Mouse (Mus musculus) intestine, embryonic 16.5 days (tissue): ENCODE results near the gene Spi1. TPM values are rescaled to one million over a fixed set of nuclear protein-coding genes. Genes with fewer than 3 reads are reported as not detected.

Experiments used
- ATAC-seq: fragments of 200-750 bp; cut with Nextera tagmentation; 2 replicates; pipeline ENCODE4 v1.8.0; 2017; ENCODE audit warnings: moderate TSS enrichment, moderate library complexity
- H3K27ac ChIP-seq: fragments of 300-500 bp; sonication (generic); 2 replicates; pipeline ENCODE4 v1.5.1; 2014; ENCODE audit warnings: mild to moderate bottlenecking, low read length
- H3K27me3 ChIP-seq: fragments of 300-500 bp; sonication (generic); replicated peaks from 2 replicates; pipeline ENCODE4 v1.6.1; 2014; ENCODE audit warnings: low read length, control low read depth, mixed read lengths; ENCODE audit not compliant: control insufficient read depth, insufficient read depth
- H3K36me3 ChIP-seq: fragments of 300-500 bp; sonication (generic); 2 replicates; pipeline ENCODE4 v1.6.1; 2014; ENCODE audit warnings: low read length, control low read depth; ENCODE audit not compliant: control insufficient read depth, insufficient read depth
- H3K4me1 ChIP-seq: fragments of 300-500 bp; sonication (generic); 2 replicates; pipeline ENCODE4 v1.6.1; 2014; ENCODE audit warnings: low read length, control low read depth, mixed read lengths; ENCODE audit not compliant: control insufficient read depth, insufficient read depth
- H3K4me2 ChIP-seq: fragments of 300-500 bp; sonication (generic); 2 replicates; pipeline ENCODE4 v1.6.1; 2014; ENCODE audit warnings: low read depth, low read length, control low read depth
- H3K4me3 ChIP-seq: fragments of 300-500 bp; sonication (generic); 2 replicates; pipeline ENCODE4 v1.5.1; 2014; ENCODE audit warnings: mild to moderate bottlenecking, low read length
- H3K9ac ChIP-seq: fragments of 300-500 bp; sonication (generic); 2 replicates; pipeline ENCODE4 v1.6.1; 2014; ENCODE audit warnings: low read depth, low read length
- H3K9me3 ChIP-seq: fragments of 300-500 bp; sonication (generic); 2 replicates; pipeline ENCODE4 v1.6.1; 2016; ENCODE audit warnings: low read length, control low read depth; ENCODE audit not compliant: control insufficient read depth
- WGBS: fragments of 180-500 bp; shearing (Covaris S2); extraction: QIAGEN DNeasy Blood & Tissue Kit; methylation state at CpG from one replicate; pipeline ENCODE4 v1.1.7; 2014; 5-methylcytosine and 5-hydroxymethylcytosine counted together
- polyA plus RNA-seq: library from polyadenylated mRNA; unstranded; fragments of >200 nt; fragmentation: Nextera tagmentation; extraction: Ambion mirVana; gene quantifications from 2 replicates; pipeline ENCODE4 v1.2.1, GENCODE M21; 2015

Spi1 gene
- polyA plus RNA-seq, 1 experiment from 2014 or later, result 4.2 TPM

DNA sequence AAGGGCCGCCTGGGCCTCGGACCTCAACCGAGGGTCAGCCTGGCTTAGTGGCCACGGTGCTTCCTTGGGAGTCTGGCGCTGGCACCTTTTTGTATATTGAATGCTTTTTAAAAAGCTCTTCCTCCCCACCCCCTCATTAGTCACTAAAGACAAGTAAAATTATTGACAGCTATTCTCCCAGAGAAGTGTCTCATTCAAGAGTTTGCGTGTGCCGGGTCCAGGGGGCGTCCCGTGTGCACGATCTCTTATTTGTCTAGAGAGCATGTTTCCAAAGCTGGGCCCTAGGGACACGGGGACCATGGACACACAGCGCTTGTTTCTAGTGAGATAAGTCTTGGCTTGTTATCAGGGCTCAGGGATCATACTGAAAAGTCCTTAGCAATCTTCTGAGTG is 33.4 kb downstream of the Spi1 start:
- no peaks in the 10 kb centered on the region; the same call in 1 of the 2 replicates for H3K4me1 ChIP-seq
- no peaks in the 10 kb centered on the region for H3K36me3 ChIP-seq
- no peaks in the 10 kb centered on the region for H3K9me3 ChIP-seq
- peak overlapping the region; percentile 82 for H3K9ac ChIP-seq
- peak overlapping the region; percentile 96 for H3K4me2 ChIP-seq
- peak overlapping the region; percentile 54 for H3K4me3 ChIP-seq
- H3K27ac ChIP-seq, result no peak overlapping the region
- no peak for ATAC-seq
- no peaks in the 10 kb centered on the region for H3K27me3 ChIP-seq
- 38% methylated on average over 12 of the region's 12 CpGs for WGBS

DNA sequence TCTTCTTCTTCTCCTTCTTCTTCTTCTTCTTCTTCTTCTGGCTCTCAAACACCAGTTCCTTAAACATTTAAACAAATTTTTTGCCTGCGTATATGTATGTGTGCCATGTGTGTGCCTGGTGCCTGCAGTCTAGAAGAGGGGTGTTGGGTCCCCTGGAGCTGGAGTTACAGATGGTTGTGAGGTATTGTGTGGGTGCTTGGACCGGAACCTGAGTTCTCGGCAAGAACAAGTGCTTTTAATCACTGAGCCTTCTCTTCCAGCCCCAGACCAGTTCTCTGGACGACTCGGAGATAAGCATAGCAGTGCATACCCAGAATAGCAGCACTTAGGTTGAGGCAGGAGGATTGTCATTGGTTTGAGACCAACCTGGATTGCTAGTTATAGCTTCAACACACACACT is 34.7 kb downstream of the Spi1 start:
- Histone ChIP-seq H3K4me3 (no peak overlapping the region), H3K4me1 (no peaks in the 10 kb centered on the region; the same call in 1 of the 2 replicates), H3K4me2 (no peak overlapping the region), H3K36me3 (no peaks in the 10 kb centered on the region), H3K27ac (no peak overlapping the region), H3K9me3 (no peaks in the 10 kb centered on the region), H3K27me3 (no peaks in the 10 kb centered on the region), H3K9ac (no peak overlapping the region)
- ATAC-seq, result no peak
- WGBS, result 80% methylated on average over 5 of the region's 5 CpGs

DNA sequence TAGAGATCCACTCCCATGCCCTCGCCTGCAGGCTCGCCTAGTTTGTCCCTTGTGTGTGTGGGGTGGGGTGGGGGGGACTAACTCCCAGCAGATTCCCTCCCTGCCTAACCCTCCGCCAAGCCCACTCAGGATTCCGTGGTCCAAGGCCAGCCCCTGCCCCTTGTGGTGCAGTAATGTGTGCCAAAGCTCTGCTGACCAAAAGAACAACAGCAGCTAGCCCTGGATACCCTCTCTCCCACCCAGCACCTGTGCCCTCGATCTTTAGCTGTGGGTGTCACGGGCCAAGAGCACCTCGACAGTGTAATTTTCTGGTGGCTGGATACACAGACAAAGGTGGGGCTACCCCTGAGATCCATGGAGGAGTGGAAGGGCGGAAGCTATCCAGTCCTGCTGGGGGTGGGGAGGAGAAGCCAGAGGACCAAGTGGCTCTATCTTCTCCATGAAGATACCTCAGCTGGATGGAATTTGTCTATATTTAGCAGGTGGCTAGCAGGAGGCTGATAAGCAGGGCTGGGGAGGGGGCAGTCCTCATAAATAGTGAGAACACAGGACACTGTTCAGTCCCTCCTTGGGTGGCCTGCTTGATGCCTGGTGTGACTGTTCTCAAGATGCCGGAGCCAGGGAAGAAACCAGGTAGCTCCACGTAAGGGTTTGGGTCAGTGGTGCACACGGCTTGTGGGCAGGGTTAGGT is 35.5 kb downstream of the Spi1 start, which contains the start of gene Mybpc3:
Gene Mybpc3, plus strand, starts transcription at position 560 of the 691 bp plus-strand sequence.
- no peak within 1 kb of the TSS for H3K27ac ChIP-seq
- H3K36me3 ChIP-seq, result no peaks in the 10 kb centered on the region
- H3K9me3 ChIP-seq, result no peaks in the 10 kb centered on the region
- H3K4me2 ChIP-seq, result no peak within 1 kb of the TSS
- H3K27me3 ChIP-seq, result no peaks in the 10 kb centered on the region
- 78% methylated on average over 11 of the region's 11 CpGs for WGBS
- no peak for ATAC-seq
- no peaks in the 10 kb centered on the region; the same call in 1 of the 2 replicates for H3K4me1 ChIP-seq
- H3K4me3 ChIP-seq, result no peak within 1 kb of the TSS
- no peak within 1 kb of the TSS for H3K9ac ChIP-seq

DNA sequence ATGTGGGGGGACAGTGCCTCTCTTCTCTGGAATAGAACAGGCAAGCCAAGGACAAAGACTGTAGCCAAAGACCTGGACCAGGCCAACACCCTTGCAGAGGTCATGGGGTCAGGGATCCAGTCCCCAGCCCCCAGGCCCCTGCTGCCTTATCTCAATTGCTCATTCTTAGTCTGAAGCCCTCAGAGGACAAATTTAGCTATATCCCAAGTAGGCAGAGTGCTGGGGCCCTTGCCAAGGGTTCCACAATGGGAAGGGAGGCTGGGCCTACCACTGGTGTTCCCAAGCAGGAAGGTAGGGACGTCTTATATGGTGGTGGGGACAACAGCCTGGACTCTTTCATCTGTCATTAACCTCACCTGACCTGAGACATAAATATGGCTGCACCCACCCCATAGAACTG is 36.5 kb downstream of the Spi1 start:
- no peaks in the 10 kb centered on the region for H3K27me3 ChIP-seq
- no peak for ATAC-seq
- 56% methylated on average over 1 of the region's 1 CpGs for WGBS
- H3K4me2 ChIP-seq, result no peak overlapping the region
- no peak overlapping the region for H3K9ac ChIP-seq
- H3K27ac ChIP-seq, result no peak overlapping the region
- no peak overlapping the region for H3K4me3 ChIP-seq
- H3K4me1 ChIP-seq, result no peaks in the 10 kb centered on the region
- H3K36me3 ChIP-seq, result no peaks in the 10 kb centered on the region
- no peaks in the 10 kb centered on the region for H3K9me3 ChIP-seq

DNA sequence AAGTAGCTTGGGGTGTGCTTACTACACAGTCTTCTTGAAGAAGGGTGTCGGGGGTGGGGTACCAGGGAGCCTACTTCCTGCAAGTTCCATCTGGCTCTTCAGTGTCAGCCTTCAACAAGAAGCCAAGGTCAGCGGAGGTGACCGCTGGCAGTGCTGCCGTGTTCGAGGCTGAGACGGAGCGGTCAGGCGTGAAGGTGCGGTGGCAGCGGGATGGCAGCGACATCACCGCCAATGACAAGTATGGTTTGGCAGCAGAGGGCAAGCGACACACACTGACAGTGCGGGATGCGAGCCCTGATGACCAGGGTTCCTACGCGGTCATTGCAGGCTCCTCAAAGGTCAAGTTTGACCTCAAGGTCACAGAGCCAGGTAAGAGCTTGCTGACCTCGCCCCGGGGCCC is 36.9 kb downstream of the Spi1 start:
- Histone ChIP-seq H3K36me3 (no peaks in the 10 kb centered on the region), H3K4me2 (no peak overlapping the region), H3K27ac (no peak overlapping the region), H3K4me3 (no peak overlapping the region), H3K4me1 (no peaks in the 10 kb centered on the region), H3K27me3 (no peaks in the 10 kb centered on the region), H3K9me3 (no peaks in the 10 kb centered on the region), H3K9ac (no peak overlapping the region)
- ATAC-seq, result no peak
- WGBS, result 89% methylated on average over 19 of the region's 19 CpGs

DNA sequence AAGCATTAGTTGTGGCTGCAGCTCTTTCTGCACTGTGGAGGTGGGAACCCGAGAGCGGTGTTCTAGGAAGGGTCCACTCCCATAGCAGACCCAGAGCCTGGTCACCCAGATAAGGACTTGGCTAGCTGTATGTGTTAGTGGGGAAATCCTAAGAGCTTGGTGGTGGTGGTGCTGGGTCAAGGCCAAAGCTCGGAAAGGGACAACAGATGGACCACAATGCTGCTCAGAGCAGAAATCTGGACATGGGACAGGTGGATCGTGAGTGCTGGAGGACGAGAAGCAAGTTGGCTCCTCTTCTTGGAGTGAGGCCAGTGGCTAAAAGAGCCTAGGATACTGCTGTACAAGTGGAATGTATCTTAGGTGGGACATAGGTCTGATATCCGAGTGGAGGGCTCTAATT is 37.4 kb downstream of the Spi1 start:
- H3K4me1 ChIP-seq, result no peaks in the 10 kb centered on the region
- no peaks in the 10 kb centered on the region for H3K9me3 ChIP-seq
- WGBS, result 80% methylated on average over 6 of the region's 6 CpGs
- no peaks in the 10 kb centered on the region for H3K36me3 ChIP-seq
- H3K4me2 ChIP-seq, result no peak overlapping the region
- H3K4me3 ChIP-seq, result no peak overlapping the region
- H3K27me3 ChIP-seq, result no peaks in the 10 kb centered on the region
- H3K27ac ChIP-seq, result no peak overlapping the region
- no peak for ATAC-seq
- H3K9ac ChIP-seq, result no peak overlapping the region

DNA sequence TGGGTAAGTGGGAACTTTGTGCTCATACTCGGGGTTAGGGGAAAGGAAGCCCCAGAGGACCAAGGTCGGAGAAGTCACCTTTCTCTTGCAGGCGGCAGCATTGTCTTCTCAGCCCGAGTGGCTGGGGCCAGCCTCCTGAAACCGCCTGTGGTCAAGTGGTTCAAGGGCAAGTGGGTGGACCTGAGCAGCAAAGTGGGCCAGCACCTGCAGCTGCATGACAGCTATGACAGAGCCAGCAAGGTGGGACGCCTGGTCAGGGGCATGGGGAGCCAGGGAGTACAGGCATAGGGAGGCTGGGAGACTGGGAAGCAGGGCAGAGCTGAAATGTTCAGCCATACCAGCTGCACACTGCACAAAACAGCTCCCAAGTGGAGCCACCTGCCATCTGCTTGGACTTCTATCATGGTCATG is 38.1 kb downstream of the Spi1 start:
- WGBS, result 69% methylated on average over 6 of the region's 6 CpGs
- H3K4me3 ChIP-seq, result no peak overlapping the region
- H3K4me2 ChIP-seq, result no peak overlapping the region
- H3K4me1 ChIP-seq, result no peaks in the 10 kb centered on the region
- no peaks in the 10 kb centered on the region for H3K9me3 ChIP-seq
- H3K9ac ChIP-seq, result no peak overlapping the region
- H3K36me3 ChIP-seq, result no peaks in the 10 kb centered on the region
- no peak for ATAC-seq
- H3K27ac ChIP-seq, result no peak overlapping the region
- H3K27me3 ChIP-seq, result no peaks in the 10 kb centered on the region

DNA sequence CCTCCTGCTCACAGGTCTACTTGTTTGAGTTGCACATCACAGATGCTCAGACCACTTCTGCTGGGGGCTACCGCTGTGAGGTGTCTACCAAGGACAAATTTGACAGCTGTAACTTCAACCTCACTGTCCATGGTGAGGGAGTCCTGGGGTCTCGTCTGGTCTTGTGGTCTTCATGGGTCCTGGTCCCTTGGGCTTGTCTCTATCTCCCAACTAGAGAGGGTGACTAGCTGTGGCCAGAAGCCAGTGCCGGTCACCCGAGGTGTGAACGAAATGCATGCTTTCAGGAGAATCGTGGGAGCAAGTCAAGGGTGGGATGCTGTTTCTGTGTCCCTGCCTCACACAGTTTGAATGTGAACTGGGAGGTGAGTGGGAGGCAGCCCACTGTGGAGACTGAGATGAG is 38.8 kb downstream of the Spi1 start:
- ATAC-seq, result no peak
- no peak overlapping the region for H3K27ac ChIP-seq
- 81% methylated on average over 6 of the region's 6 CpGs for WGBS

DNA sequence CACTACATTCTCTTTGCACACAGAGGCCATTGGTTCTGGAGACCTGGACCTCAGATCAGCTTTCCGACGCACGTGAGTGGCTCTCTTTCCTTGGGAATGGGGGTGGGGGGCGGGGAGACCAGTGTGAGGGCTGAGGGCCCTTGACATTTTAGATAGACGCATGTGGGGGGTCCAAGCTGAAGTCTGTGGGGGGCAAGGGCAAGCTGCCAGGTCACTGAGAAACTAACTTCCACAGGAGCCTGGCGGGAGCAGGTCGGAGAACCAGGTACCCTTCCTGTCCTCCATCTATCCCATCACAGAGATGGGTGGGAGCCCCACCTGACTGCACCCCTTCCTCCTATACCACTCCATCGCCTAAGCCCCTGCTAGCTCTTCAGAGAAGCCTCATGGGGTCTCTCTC is 39.3 kb downstream of the Spi1 start:
- Histone ChIP-seq H3K27ac (no peak overlapping the region), H3K4me2 (no peak overlapping the region), H3K9me3 (no peaks in the 10 kb centered on the region), H3K4me1 (no peaks in the 10 kb centered on the region), H3K36me3 (no peaks in the 10 kb centered on the region), H3K4me3 (no peak overlapping the region), H3K9ac (no peak overlapping the region), H3K27me3 (no peaks in the 10 kb centered on the region)
- no peak for ATAC-seq
- WGBS, result 57% methylated on average over 8 of the region's 8 CpGs

More for the DNA sequence above, 38.8 kb downstream of the Spi1 start:
- Histone ChIP-seq H3K36me3 (no peaks in the 10 kb centered on the region), H3K4me1 (no peaks in the 10 kb centered on the region), H3K9ac (no peak overlapping the region), H3K27me3 (no peaks in the 10 kb centered on the region), H3K4me3 (no peak overlapping the region), H3K9me3 (no peaks in the 10 kb centered on the region), H3K4me2 (no peak overlapping the region)

DNA sequence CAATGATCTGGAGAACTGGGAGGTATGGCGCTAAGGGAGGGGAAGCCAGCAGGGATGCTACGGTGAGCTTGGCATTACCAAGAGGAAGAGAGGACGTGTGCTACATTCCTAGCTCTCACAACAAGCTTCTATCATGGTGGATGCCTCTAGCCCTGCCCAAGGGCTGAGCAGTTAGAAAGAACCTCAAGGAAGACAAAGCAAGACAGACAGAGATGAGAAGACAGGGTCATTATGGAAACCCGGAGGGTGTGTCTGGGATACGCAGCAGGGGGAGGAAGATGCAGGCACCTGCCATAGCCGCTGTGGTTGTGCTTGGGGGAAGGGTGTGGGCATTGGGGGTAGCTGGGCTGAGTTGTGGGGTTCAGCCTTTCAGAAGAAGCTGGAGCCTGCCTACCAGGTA is 41.3 kb downstream of the Spi1 start:
- Histone ChIP-seq H3K9ac (no peak overlapping the region), H3K27ac (no peak overlapping the region), H3K4me3 (no peak overlapping the region), H3K4me2 (no peak overlapping the region), H3K36me3 (no peaks in the 10 kb centered on the region), H3K4me1 (no peaks in the 10 kb centered on the region), H3K9me3 (no peaks in the 10 kb centered on the region), H3K27me3 (no peaks in the 10 kb centered on the region)
- ATAC-seq, result no peak
- WGBS, result 74% methylated on average over 6 of the region's 6 CpGs
